Mouse (Mus musculus): ENCODE data around the gene Sgsm1. TPM values are rescaled to one million over a fixed set of nuclear protein-coding genes. Genes with fewer than 3 reads are reported as not detected.

The Sgsm1 gene
- polyA plus RNA-seq, 1 experiment from 2014 or later = 14.8 TPM

GRCm38 (mm10) chr5:113193762-113194161 lies 116.8 kb downstream of the Sgsm1 start:
- Histone ChIP-seq H3K4me3 (replicated peaks) (no peak overlapping the region), H3K27me3 (no peaks in the 10 kb centered on the region), H3K4me2 (no peak overlapping the region), H3K36me3 (replicated peaks) (no peaks in the 10 kb centered on the region; the same call in 1 of the 2 replicates), H3K9me3 (no peaks in the 10 kb centered on the region), H3K27ac (no peak overlapping the region), H3K9ac (no peak overlapping the region), H3K4me1 (peaks cover 3% of the 10 kb centered on the region; the same call in 1 of the 2 replicates)
- no peak for ATAC-seq (ENCODE audit: low FRiP score)
- 93% methylated on average over 18 of the region's 18 CpGs for WGBS

Small RNA genes lying within 50 kb of the gene (microRNA-seq; reads per million reads assigned to microRNA genes)
- gene Mir7229 (not detected), gene Mir7230 (not detected)

Other genes with a start within 250 kb of the Sgsm1 start
- not detected in 2 replicates for gene Crybb2, start 240.7 kb downstream of the Sgsm1 start, polyA plus RNA-seq (2016; fragmentation: Nextera tagmentation; extraction: Ambion mirVana)
- 0.95 and 1.1 TPM in 2 replicates for gene Crybb3, start 229.2 kb downstream of the Sgsm1 start, polyA plus RNA-seq (2016; fragmentation: Nextera tagmentation; extraction: Ambion mirVana)
- gene 2900026A02Rik, start 89.5 kb downstream of the Sgsm1 start, polyA plus RNA-seq (2016; fragmentation: Nextera tagmentation; extraction: Ambion mirVana) = 4.5 and 6.1 TPM in 2 replicates
- 0.20 and 0.28 TPM in 2 replicates for gene Tmem211, start 83.9 kb downstream of the Sgsm1 start, polyA plus RNA-seq (2016; fragmentation: Nextera tagmentation; extraction: Ambion mirVana)
- not detected in 2 replicates for gene Aym1, start 46.5 kb upstream of the Sgsm1 start, polyA plus RNA-seq (2016; fragmentation: Nextera tagmentation; extraction: Ambion mirVana)
- 8.4 and 8.7 TPM in 2 replicates for gene Wscd2, start 179.5 kb upstream of the Sgsm1 start, polyA plus RNA-seq (2016; fragmentation: Nextera tagmentation; extraction: Ambion mirVana)

Measured in forebrain, embryonic 12.5 days (tissue).